Mouse (Mus musculus): ENCODE measurements around the gene Mrpl48. TPM values are rescaled to one million over a fixed set of nuclear protein-coding genes. Genes with fewer than 3 reads are reported as not detected.

Gene Mrpl48
- total and polyA plus RNA-seq, 2 experiments, result 9.5 to 24.6 TPM

GRCm38 (mm10) chr7:100506494-100506893, 101.6 kb downstream of the Mrpl48 start:
- H3K27ac ChIP-seq (replicated peaks; ENCODE audit: insufficient read depth, low read depth, low read length), result no peak overlapping the region
- TF ChIP-seq POLR2A (IDR thresholded peaks at IDR 0.05; ENCODE audit: extremely low read depth, insufficient read depth, low read length) (no peak), CTCF (IDR thresholded peaks at IDR 0.05; ENCODE audit: low read depth, low read length) (no peak)
- no peaks in the 10 kb centered on the region for H3K36me3 ChIP-seq (ENCODE audit: control insufficient read depth, insufficient read depth, low read length)
- DNase-seq (ENCODE audit: extremely low read depth, low read depth, low spot score), result no peak
- no peaks in the 10 kb centered on the region for H3K27me3 ChIP-seq (ENCODE audit: control insufficient read depth, insufficient read depth, low read length)
- H3K4me1 ChIP-seq (ENCODE audit: control insufficient read depth, insufficient read depth, low read length), result no peaks in the 10 kb centered on the region; the same call in none of the 2 replicates
- no peak overlapping the region for H3K9ac ChIP-seq (ENCODE audit: low read depth, low read length)
- no peak overlapping the region for H3K4me3 ChIP-seq (ENCODE audit: insufficient read depth, low read depth, low read length)
- 63% methylated on average over 4 of the region's 4 CpGs for WGBS
- H3K79me2 ChIP-seq (ENCODE audit: control insufficient read depth, insufficient read depth, low read length), result no peaks in the 10 kb centered on the region

DNA sequence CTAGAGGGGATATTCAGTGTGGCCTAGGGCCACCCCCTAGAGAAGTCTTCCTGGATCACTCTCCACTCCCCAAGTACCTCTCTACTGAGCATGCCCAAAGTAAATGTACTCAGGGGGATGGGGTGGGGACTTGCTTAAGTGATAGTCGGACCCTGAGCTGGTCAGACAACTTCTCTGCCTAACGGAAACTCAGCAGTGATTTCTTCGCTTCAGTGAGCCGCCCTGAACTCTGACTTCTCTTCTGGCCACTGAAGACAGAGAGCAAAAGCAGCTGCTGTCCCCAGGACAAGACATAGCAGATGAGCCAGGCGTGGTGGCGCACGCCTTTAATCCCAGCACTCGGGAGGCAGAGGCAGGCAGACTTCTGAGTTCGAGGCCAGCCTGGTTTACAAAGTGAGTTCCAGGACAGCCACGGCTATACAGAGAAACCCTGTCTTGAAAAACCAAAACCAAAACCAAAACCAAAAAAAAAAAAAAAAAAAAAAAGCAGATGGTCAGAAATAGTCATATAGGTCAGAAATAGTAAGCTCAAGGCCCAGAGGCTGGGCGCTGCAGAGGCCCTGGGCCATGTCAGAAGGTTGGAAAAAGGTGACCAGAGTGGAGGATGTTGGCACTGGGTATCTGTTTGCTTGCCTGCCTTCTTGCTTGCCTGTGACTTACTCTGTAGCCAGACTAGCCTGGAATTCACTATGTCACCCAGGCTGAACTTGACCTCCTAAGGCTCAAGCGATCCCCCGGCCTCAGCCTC, 103.2 kb downstream of the Mrpl48 start:
- Histone ChIP-seq H3K4me1 (ENCODE audit: control insufficient read depth, insufficient read depth, low read length) (no peaks in the 10 kb centered on the region; the same call in none of the 2 replicates), H3K27ac (replicated peaks; ENCODE audit: insufficient read depth, low read depth, low read length) (no peak overlapping the region), H3K27me3 (ENCODE audit: control insufficient read depth, insufficient read depth, low read length) (no peaks in the 10 kb centered on the region), H3K9ac (ENCODE audit: low read depth, low read length) (no peak overlapping the region), H3K79me2 (ENCODE audit: control insufficient read depth, insufficient read depth, low read length) (no peaks in the 10 kb centered on the region), H3K4me3 (ENCODE audit: insufficient read depth, low read depth, low read length) (no peak overlapping the region), H3K36me3 (ENCODE audit: control insufficient read depth, insufficient read depth, low read length) (no peaks in the 10 kb centered on the region)
- WGBS, result 70% methylated on average over 13 of the region's 13 CpGs
- DNase-seq (ENCODE audit: extremely low read depth, low read depth, low spot score), result no peak
- TF ChIP-seq CTCF (IDR thresholded peaks at IDR 0.05; ENCODE audit: low read depth, low read length) (no peak), POLR2A (IDR thresholded peaks at IDR 0.05; ENCODE audit: extremely low read depth, insufficient read depth, low read length) (no peak)

GRCm38 (mm10) chr7:100503076-100503475, 105.0 kb downstream of the Mrpl48 start:
- H3K4me1 ChIP-seq (ENCODE audit: control insufficient read depth, insufficient read depth, low read length), result no peaks in the 10 kb centered on the region; the same call in none of the 2 replicates
- DNase-seq (ENCODE audit: extremely low read depth, low read depth, low spot score), result no peak
- H3K9ac ChIP-seq (ENCODE audit: low read depth, low read length), result no peak overlapping the region
- 77% methylated on average over 5 of the region's 5 CpGs for WGBS
- no peak overlapping the region for H3K27ac ChIP-seq (replicated peaks; ENCODE audit: insufficient read depth, low read depth, low read length)
- TF ChIP-seq POLR2A (IDR thresholded peaks at IDR 0.05; ENCODE audit: extremely low read depth, insufficient read depth, low read length), result no peak
- no peak for TF ChIP-seq CTCF (IDR thresholded peaks at IDR 0.05; ENCODE audit: low read depth, low read length)
- no peaks in the 10 kb centered on the region for H3K36me3 ChIP-seq (ENCODE audit: control insufficient read depth, insufficient read depth, low read length)
- no peaks in the 10 kb centered on the region for H3K79me2 ChIP-seq (ENCODE audit: control insufficient read depth, insufficient read depth, low read length)
- H3K27me3 ChIP-seq (ENCODE audit: control insufficient read depth, insufficient read depth, low read length), result no peaks in the 10 kb centered on the region
- H3K4me3 ChIP-seq (ENCODE audit: insufficient read depth, low read depth, low read length), result no peak overlapping the region

GRCm38 (mm10) chr7:100502374-100502922, 105.7 kb downstream of the Mrpl48 start:
- Histone ChIP-seq H3K79me2 (ENCODE audit: control insufficient read depth, insufficient read depth, low read length) (no peaks in the 10 kb centered on the region), H3K27ac (replicated peaks; ENCODE audit: insufficient read depth, low read depth, low read length) (no peak overlapping the region), H3K27me3 (ENCODE audit: control insufficient read depth, insufficient read depth, low read length) (no peaks in the 10 kb centered on the region), H3K4me3 (ENCODE audit: insufficient read depth, low read depth, low read length) (no peak overlapping the region), H3K9ac (ENCODE audit: low read depth, low read length) (no peak overlapping the region), H3K36me3 (ENCODE audit: control insufficient read depth, insufficient read depth, low read length) (no peaks in the 10 kb centered on the region), H3K4me1 (ENCODE audit: control insufficient read depth, insufficient read depth, low read length) (no peaks in the 10 kb centered on the region; the same call in none of the 2 replicates)
- WGBS, result 68% methylated on average over 7 of the region's 7 CpGs
- no peak for DNase-seq (ENCODE audit: extremely low read depth, low read depth, low spot score)
- no peak for TF ChIP-seq CTCF (IDR thresholded peaks at IDR 0.05; ENCODE audit: low read depth, low read length)
- TF ChIP-seq POLR2A (IDR thresholded peaks at IDR 0.05; ENCODE audit: extremely low read depth, insufficient read depth, low read length), result no peak

DNA sequence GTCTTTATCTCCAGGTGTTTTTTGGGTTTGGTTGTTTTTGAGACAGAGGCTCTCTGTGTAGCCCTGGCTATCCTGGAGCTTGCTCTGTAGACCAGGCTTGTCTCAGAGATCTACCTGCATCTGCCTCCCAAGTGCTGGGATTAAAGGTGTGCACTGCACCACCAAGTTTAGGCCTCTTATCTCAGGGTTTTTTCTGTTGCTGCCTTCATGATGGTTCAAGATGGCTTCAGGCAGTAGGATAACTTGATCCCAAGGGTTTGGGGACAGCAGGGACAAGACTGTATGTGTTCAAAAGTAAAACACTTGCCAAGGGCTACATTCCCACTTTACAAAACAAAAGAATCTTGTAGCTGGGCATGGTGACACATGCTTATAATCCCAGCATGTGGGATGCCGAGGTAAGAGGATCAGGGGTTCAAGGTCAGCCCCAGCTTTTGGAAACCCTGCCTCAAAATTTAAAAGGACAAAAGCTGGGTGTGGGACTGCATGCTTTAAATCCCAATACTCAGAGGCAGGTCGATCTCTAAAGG, 106.2 kb downstream of the Mrpl48 start:
- Histone ChIP-seq H3K36me3 (ENCODE audit: control insufficient read depth, insufficient read depth, low read length) (no peaks in the 10 kb centered on the region), H3K4me3 (ENCODE audit: insufficient read depth, low read depth, low read length) (no peak overlapping the region), H3K4me1 (ENCODE audit: control insufficient read depth, insufficient read depth, low read length) (no peaks in the 10 kb centered on the region; the same call in none of the 2 replicates), H3K9ac (ENCODE audit: low read depth, low read length) (no peak overlapping the region), H3K79me2 (ENCODE audit: control insufficient read depth, insufficient read depth, low read length) (no peaks in the 10 kb centered on the region), H3K27me3 (ENCODE audit: control insufficient read depth, insufficient read depth, low read length) (no peaks in the 10 kb centered on the region), H3K27ac (replicated peaks; ENCODE audit: insufficient read depth, low read depth, low read length) (no peak overlapping the region)
- no peak for DNase-seq (ENCODE audit: extremely low read depth, low read depth, low spot score)
- TF ChIP-seq POLR2A (IDR thresholded peaks at IDR 0.05; ENCODE audit: extremely low read depth, insufficient read depth, low read length) (no peak), CTCF (IDR thresholded peaks at IDR 0.05; ENCODE audit: low read depth, low read length) (no peak)
- 36% methylated on average over 2 of the region's 2 CpGs for WGBS

All from liver, adult 2 months (tissue).